Mouse (Mus musculus): ENCODE results near the gene Rtl5.
A peak's percentile ranks its signal among the peaks of the same experiment; 100 is the strongest.

Gene Rtl5

GRCm38 (mm10) chrX:102066134-102066533 is 5.0 kb downstream of the Rtl5 start:
- peak; percentile 49 to 51 for DNase-seq (ENCODE audit: low spot score in 2 of 2)

GRCm38 (mm10) chrX:102065213-102065775 is 5.8 kb downstream of the Rtl5 start:
- DNase-seq (ENCODE audit: low spot score in 2 of 2), result no peak

DNA sequence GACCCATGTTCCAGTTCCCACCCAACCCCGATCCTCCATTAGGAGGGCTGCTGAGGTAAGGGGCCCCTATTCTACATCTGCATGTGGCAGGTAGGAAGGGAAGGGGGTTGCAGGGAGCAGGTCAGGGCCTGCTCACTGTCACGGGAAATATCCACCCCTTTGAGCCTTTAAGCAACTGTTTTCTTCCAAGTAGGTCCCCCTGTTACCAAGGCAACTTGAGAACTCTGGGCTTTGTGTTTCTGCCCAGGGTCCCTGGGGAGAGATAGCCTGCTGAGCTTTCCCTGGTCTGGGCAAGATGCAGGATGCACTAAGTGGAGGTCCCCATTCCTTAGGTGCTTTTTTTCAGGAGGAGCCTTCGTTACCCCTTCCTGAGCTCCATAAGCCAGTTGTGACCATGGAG is 7.0 kb downstream of the Rtl5 start:
- DNase-seq (ENCODE audit: low spot score in 2 of 2), result no peak

GRCm38 (mm10) chrX:102060891-102061290 is 10.2 kb downstream of the Rtl5 start:
- DNase-seq (ENCODE audit: low spot score in 2 of 2), result no peak

DNA sequence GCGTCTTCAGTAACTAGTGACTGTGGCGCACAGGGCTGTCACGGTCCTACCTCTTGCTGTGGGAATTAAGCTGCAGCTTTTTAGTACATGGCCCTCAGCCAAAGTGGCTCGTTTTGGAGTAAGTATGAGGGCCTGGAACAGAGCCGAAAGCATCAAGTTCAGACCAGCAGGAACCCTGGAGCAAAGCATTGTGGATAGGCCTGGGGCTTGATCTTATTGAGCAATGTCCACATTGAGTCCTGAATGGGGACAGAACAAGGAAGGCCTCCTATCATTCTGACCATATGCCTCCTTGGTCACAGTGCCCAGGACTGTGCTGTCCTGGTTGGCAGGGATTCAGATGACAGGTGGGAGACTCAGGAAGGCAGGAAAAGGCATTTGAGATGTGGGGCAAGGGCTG is 10.9 kb downstream of the Rtl5 start:
- no peak for DNase-seq (ENCODE audit: low spot score in 2 of 2)

DNA sequence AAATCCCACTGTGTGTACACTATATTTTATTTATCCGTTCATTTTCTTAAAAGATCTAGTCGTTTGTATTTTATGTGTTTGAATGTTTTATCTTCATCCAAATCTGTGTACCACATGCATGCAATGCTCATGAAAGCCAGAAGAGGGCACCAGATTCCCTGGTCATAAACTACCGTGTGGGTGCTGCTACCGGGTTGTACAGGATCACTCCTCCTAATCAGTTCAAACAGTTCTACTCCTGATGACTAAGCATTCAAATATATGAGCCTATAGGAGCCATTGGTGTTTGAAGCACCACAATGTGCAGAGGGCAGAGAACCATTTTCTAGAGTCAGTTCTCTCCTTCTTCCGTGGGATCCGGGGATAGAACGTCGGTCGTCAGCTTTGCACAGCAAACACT is 11.7 kb downstream of the Rtl5 start:
- DNase-seq (ENCODE audit: low spot score in 2 of 2), result no peak

DNA sequence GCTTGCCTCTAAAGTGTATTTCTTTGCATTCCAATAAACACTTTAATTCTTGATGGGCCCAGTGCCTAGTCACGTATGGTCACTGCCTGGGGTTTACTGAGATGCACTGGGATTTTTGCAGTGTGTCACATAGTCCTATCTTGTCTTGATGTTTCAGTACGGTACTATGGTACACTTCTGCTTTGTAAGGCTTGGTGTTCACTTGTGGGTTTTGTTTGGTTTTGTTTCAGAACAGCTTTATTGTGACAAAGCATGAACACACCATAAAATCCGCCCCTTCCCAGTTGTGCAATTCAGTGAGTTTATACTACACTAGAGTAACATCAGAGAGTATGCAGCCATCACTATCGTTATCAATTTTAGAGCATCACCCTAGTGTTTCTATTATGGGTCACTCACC is 17.1 kb downstream of the Rtl5 start:
- DNase-seq (ENCODE audit: low spot score in 2 of 2), result no peak

DNA sequence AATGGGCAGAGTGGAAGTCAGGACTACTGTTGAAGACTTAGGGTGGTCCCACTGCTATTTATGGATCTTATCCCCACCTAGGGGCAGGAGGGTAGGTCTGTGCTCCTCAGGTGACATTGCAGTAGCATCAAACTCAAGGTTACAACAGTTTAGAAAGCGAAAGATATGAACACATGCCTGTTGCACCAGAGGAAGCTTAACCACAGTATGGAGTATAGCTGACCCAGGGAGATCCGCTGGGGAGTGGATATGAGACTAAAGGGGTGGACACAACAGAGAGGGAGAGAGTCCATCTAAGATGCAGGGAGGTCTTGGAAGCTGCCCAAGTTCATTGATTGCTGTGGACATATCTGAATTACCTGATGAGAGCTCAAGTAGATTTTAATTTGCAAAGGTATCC is 17.7 kb downstream of the Rtl5 start:
- no peak for DNase-seq (ENCODE audit: low spot score in 2 of 2)

DNA sequence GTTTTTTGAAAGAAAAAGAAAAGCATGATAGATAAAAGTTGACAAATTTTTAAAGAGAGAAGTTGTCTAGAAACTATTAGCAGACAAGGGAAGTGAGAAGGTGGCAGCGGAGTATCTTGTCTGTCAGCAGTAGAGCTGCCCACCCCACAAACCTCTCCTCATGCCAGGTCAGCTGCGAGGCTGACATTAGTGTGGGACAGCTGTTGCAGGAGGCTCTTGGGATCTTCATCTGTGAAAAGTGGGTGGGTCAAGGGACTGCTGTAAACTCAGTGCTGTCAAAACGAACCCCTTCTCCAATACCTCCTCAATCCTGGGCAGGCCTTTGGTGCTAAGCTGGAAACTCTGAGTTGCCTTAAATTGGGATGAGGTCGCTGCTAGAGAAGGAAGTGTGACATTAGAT is 19.9 kb downstream of the Rtl5 start:
- no peak for DNase-seq (ENCODE audit: low spot score in 2 of 2)

DNA sequence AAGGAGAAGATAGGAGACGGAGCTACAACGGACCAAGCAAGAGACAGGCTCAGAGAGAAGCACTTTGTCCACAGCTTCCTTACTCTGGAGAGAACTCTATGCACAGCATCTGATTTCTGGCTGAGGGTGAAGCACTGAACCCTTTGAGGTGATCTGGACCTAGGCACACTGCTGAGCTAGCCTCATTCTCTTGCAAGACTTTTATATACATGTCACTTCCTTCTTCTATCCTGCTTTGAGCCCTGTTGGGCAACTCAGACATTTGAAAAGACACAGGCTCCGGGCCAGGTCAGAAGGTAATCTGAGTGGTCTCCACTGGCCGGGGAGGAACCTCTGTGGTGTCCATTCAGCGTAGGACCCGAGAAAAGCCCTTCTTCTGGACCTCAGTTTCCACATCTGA is 20.6 kb downstream of the Rtl5 start:
- DNase-seq (ENCODE audit: low spot score in 2 of 2), result no peak

DNA sequence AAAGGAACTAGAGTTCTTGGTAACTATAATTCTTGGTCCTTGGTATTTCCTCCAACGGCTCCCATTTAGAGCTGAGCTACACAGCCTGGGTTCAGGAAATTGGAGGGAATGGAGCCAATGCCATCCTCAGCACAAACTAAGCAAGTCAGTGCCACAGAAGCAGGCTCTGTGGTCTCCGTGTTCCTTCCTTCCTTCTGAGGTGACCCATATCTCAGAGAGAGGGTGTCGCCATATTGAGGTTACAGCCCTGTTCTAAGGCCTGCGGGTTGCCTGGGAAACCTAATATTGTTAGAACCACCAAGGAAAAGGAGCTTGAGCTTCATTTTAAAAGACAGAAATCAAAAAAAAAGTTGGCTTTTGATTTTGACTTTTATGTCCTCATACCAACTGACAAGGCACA is 28.7 kb downstream of the Rtl5 start:
- no peak for DNase-seq (ENCODE audit: low spot score in 2 of 2)

- no peak for DNase-seq (ENCODE audit: low spot score in 2 of 2)
Observed at GRCm38 (mm10) chrX:102041562-102041961, 29.5 kb downstream of the Rtl5 start.

DNA sequence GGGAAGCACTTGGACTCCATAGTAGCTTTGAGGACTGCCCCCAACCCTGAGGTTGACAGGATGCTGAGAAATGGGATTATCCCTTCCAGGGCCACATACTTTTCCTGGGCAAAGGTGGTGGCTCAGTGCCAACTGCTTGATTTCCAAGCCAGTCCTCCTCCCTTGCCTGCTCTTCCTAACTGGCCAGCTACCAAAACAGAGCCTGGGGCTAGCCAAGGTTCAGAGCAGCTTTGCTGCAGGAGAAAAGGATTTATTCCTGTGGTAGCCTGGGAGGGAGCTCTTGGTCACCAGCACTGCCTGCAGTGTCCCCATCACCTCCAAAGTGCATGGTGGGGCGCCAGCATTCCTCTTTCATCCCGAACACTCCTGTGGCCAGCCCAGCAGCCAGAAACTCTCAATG is 33.6 kb downstream of the Rtl5 start:
- DNase-seq (ENCODE audit: low spot score in 2 of 2), result no peak

- DNase-seq (ENCODE audit: low spot score in 2 of 2), result no peak
Observed at GRCm38 (mm10) chrX:102036866-102037361, 34.2 kb downstream of the Rtl5 start.

DNA sequence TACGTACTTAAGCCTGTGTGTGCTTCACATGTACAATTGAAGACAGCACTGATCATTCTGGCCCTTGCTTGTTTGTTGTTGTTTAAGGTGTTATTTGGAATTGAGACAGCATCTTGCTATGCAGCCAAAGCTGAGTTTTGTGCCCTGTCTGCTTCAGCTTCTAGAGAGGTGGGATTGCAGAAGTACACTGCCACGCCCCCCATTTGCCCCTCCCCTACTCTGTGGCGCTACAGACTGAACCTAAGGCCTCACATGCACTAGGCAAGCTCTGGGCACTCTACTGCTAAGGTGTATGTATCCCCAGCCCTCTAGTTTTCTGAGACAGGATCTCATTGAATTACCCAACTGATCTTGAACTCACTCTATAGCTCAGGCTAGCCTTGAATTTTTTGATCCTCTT is 35.4 kb downstream of the Rtl5 start:
- no peak for DNase-seq (ENCODE audit: low spot score in 2 of 2)

DNA sequence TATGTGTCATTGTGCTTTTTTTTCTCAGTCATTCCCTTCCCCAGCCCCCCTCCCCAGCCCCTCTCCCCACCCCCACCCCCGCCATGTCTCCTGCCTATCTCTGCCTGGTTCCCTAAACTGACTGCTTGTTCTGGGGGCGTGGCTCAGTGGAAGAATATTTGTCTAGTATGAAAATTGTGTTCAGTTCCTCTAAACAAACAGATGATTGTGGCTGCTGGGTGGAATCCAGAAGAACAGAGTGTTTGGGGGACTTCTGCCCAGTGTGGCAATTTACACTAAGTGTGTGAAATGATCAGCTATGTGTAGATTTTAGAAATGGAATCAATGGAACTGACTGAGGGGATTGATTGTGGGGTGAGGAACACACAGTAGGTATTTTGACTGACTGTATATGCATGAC is 37.5 kb downstream of the Rtl5 start:
- DNase-seq (ENCODE audit: low spot score in 2 of 2), result no peak

- no peak for DNase-seq (ENCODE audit: low spot score in 2 of 2)
Observed at GRCm38 (mm10) chrX:102032431-102032830, 38.7 kb downstream of the Rtl5 start.

- DNase-seq (ENCODE audit: low spot score in 2 of 2), result no peak
Observed at GRCm38 (mm10) chrX:102031851-102032250, 39.3 kb downstream of the Rtl5 start.

DNA sequence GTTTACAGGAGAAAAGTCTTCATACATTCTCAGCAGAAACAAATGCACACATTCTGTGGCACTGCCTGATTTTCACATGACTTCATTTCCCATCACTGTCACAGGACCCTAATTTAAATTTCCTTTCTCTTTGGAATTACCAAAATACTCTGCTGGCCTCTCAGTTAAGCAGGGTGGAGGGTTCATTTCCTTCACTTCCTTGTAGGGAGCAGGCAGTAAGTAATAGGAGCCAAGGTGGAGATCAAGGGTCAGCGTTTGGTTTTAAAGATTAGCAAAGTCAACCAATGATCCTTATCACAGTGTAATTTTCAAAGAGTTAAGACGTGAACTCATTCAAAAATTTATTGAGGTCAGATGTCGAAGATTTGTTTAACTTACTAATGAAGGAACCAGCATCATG is 46.1 kb downstream of the Rtl5 start:
- DNase-seq (ENCODE audit: low spot score in 2 of 2), result no peak

DNA sequence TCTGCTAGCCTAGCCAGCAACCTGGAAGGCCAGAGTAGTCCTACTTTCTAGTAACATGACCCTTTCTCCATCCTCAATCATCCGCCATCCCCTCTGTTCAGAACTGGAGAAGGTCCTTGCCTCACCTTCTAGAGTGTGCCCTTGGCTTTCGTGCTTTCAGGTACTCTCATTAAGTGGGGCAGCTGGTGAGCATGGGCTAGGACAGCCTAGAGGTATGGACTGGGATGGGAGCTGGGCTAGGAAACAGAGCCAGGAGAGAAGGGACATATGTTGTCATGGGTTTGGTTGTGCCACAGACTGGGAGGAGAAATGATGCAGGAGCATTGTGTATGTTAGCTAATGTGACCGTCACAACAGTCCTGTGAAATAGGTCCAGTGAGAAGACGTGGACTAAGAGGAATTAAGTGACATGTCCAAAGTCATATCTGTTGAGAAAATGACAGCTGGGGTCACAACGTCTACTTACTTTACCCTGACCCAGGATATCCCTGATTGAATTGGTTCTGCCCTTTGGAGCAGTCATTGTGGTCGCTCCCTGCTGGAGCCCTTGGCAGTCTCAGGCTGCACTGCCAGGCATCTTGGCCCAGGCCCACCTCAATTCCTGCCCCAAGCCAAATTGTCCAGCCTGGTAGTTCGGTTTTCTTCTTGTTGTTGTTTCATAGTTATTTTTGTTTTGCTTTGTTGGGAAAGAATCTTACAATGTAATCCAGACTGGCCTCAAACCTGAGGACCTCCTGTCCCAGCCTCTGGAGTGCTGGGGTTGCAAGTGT is 51.4 kb downstream of the Rtl5 start:
- no peak for DNase-seq (ENCODE audit: low spot score in 2 of 2)

- peak in 1 of 2 experiments; percentile 18 for DNase-seq (ENCODE audit: low spot score in 2 of 2)
Observed at GRCm38 (mm10) chrX:102018890-102019289, 52.2 kb downstream of the Rtl5 start.

DNA sequence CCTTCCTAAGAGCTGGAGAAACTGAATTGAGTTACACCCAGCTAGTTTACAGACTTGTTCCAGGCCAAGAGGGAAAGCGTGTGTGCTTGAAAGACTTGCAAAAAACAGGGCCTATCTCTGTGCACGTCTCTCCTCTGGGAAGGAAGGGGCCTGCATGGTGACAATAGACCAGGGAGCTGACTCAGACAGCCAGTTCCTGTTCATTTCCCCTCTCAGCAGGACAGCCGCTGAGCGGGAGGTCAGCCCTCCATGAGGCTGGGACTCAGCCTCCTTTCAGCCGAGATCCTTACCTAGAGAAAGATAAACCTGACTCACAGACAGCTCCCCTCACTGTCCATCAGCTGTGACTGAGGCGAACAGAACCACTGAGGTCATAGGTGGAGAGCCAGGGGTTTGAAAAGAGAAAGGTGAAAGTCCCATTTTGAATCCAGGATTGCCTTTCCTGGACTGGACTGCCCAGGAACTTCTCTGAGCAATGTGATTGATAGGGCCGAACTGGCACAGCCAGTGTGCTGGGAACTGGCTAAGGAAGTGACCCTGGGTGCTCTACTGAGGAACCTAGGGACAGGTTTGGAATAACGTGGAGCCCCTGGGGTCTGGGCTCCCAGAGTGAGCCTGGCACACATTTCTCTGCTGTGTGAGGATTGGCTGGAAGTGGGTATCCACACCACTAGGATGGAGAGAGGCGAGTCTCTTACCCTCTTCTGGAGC is 53.7 kb downstream of the Rtl5 start:
- DNase-seq (ENCODE audit: low spot score in 2 of 2), result no peak

All from right cerebral cortex, postnatal 36 days (tissue).